Mouse (Mus musculus): ENCODE data around the gene Gtpbp1.

The Gtpbp1 gene

GRCm38 (mm10) chr15:79755977-79756625, 65.5 kb downstream of the Gtpbp1 start:
- DNase-seq: no peak

- DNase-seq: no peak
These were observed 66.5 kb downstream of the Gtpbp1 start for GRCm38 (mm10) chr15:79757118-79757517.

GRCm38 (mm10) chr15:79760956-79761355, 70.3 kb downstream of the Gtpbp1 start:
- no peak for DNase-seq

- no peak for DNase-seq
These were observed 72.4 kb downstream of the Gtpbp1 start for GRCm38 (mm10) chr15:79763001-79763400.

GRCm38 (mm10) chr15:79763601-79764246, 73.1 kb downstream of the Gtpbp1 start:
- DNase-seq: no peak

GRCm38 (mm10) chr15:79764539-79765267, 74.1 kb downstream of the Gtpbp1 start:
- DNase-seq: no peak

- no peak for DNase-seq
These were observed 74.7 kb downstream of the Gtpbp1 start for GRCm38 (mm10) chr15:79765361-79765760.

GRCm38 (mm10) chr15:79766168-79766567, 75.5 kb downstream of the Gtpbp1 start:
- no peak for DNase-seq

GRCm38 (mm10) chr15:79766586-79767071, 76.0 kb downstream of the Gtpbp1 start:
- DNase-seq: no peak

GRCm38 (mm10) chr15:79767327-79767961, 76.8 kb downstream of the Gtpbp1 start:
- no peak for DNase-seq

GRCm38 (mm10) chr15:79768302-79768701, 77.7 kb downstream of the Gtpbp1 start:
- no peak for DNase-seq

GRCm38 (mm10) chr15:79770629-79771240, 80.1 kb downstream of the Gtpbp1 start:
- no peak for DNase-seq

Measured in thymus, postnatal 25 days (tissue).